Mouse (Mus musculus): ENCODE results near the gene Pemt.

DNA sequence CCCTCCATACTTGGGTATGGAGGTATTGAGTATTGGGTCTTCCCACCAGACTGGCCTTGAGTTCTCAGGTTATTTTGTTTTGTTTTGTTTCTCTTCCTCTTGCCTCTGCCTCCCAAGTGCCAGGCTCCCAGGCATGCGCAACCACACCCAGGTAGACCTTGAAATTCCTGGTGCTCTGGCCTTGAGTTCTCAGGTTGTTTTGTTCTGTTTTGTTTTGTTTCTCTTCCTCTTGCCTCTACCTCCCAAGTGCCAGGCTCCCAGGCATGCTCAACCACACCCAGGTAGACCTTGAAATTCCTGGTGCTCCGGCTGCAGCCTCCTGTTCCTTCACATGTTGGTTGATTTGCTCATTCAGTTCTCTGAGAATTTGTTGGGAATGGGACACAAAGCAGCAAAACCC, 13.7 kb upstream of the Pemt start:
- TF ChIP-seq CTCF (IDR thresholded peaks at IDR 0.05; ENCODE audit: low read depth), result no peak
- TF ChIP-seq EP300 (optimal IDR thresholded peaks at IDR 0.05), result no peak
